Mouse (Mus musculus) Patski (cell line): ENCODE measurements around the gene Gm5426. TPM values are rescaled to one million over a fixed set of nuclear protein-coding genes. Genes with fewer than 3 reads are reported as not detected.

Experiments used
- ATAC-seq: fragments of 100-300 bp; one replicate; pipeline ENCODE4 v1.8.0; 2021
- CTCF ChIA-PET: fragments of 350-600 bp; sonication (Branson Sonifier 250); formaldehyde crosslinking; loops from one replicate; lab custom pipeline; 2022; ENCODE audit warnings: inconsistent platforms; lab: Charles Lee
- POLR2A ChIA-PET: fragments of 350-600 bp; sonication (Branson Sonifier 250); formaldehyde crosslinking; loops from one replicate; lab custom pipeline; 2022; ENCODE audit warnings: antibody characterized with exemption, inconsistent platforms; lab: Charles Lee
- DNase-seq: peaks from one replicate; pipeline ENCODE4 v3.0.0-alpha.2; 2011; ENCODE audit warnings: low read depth, low spot score
- H3K27me3 ChIP-seq: fragments of 371-371 bp; one replicate; pipeline ENCODE4 v1.5.1; 2021
- CTCF ChIP-seq: fragments of 100-300 bp; IDR thresholded peaks from one replicate; pipeline ENCODE4 v1.5.1; 2021
- in situ Hi-C: fragments of 300-500 bp; cut with MboI; formaldehyde crosslinking; loops from 3 replicates; pipeline ENCODE4 v1.11.1; 2018; ENCODE audit warnings: low pct_unique_long_range_greater_than_20kb, mixed read lengths
- polyA plus RNA-seq: library from polyadenylated mRNA; unstranded; gene quantifications from one replicate; pipeline ENCODE4 v1.2.3, GENCODE M21; 2021

Gm5426 gene
- polyA plus RNA-seq, 1 experiment from 2014 or later: not detected

- in situ Hi-C loops: no loop called here
- CTCF ChIA-PET: no interaction called here
- POLR2A ChIA-PET: interaction anchor here (0.7 kb wide), 1 partner anchor 526 kb away, joined by 3 read pairs; no protein-coding TSS in a partner anchor
- ATAC-seq: no peak
- peaks cover 3% of the 10 kb centered on the region for H3K27me3 ChIP-seq
- DNase-seq: no peak
- TF ChIP-seq CTCF: no peak
Measured at GRCm38 (mm10) chr10:96165260-96165659, 28.9 kb downstream of the Gm5426 start.

GRCm38 (mm10) chr10:96168998-96169397, 32.6 kb downstream of the Gm5426 start:
- H3K27me3 ChIP-seq: peaks cover 2% of the 10 kb centered on the region
- in situ Hi-C loops: no loop called here
- no peak for TF ChIP-seq CTCF
- ATAC-seq (no peak), DNase-seq (no peak)
- CTCF ChIA-PET: no interaction called here
- POLR2A ChIA-PET: no interaction called here

GRCm38 (mm10) chr10:96171546-96171945, 35.1 kb downstream of the Gm5426 start:
- CTCF ChIA-PET: no interaction called here

GRCm38 (mm10) chr10:96172964-96173363, 36.6 kb downstream of the Gm5426 start:
- in situ Hi-C loops: no loop called here
- no peak for ATAC-seq
- no peak for TF ChIP-seq CTCF
- DNase-seq: no peak
- POLR2A ChIA-PET: no interaction called here
- peaks cover 2% of the 10 kb centered on the region for H3K27me3 ChIP-seq
- CTCF ChIA-PET: no interaction called here

More at GRCm38 (mm10) chr10:96171546-96171945, 35.1 kb downstream of the Gm5426 start:
- ATAC-seq: no peak
- TF ChIP-seq CTCF: no peak
- in situ Hi-C loops: no loop called here
- H3K27me3 ChIP-seq: peaks cover 2% of the 10 kb centered on the region
- POLR2A ChIA-PET: no interaction called here
- no peak for DNase-seq

- peaks cover 2% of the 10 kb centered on the region for H3K27me3 ChIP-seq
- in situ Hi-C loops: no loop called here
- no peak for ATAC-seq
- no peak for DNase-seq
- POLR2A ChIA-PET: no interaction called here
- CTCF ChIA-PET: no interaction called here
- TF ChIP-seq CTCF: no peak
Measured at GRCm38 (mm10) chr10:96173771-96174170, 37.4 kb downstream of the Gm5426 start.

GRCm38 (mm10) chr10:96176916-96177315, 40.5 kb downstream of the Gm5426 start:
- DNase-seq (no peak), ATAC-seq (no peak)
- no peak for TF ChIP-seq CTCF
- H3K27me3 ChIP-seq: peaks cover 2% of the 10 kb centered on the region
- CTCF ChIA-PET: interaction anchor here (1.4 kb wide), 1 partner anchor 1137 kb away, joined by 3 read pairs; no protein-coding TSS in a partner anchor
- in situ Hi-C loops: no loop called here
- POLR2A ChIA-PET: no interaction called here

GRCm38 (mm10) chr10:96180554-96181397, 44.4 kb downstream of the Gm5426 start:
- ATAC-seq (no peak), DNase-seq (no peak)
- ChIA-PET CTCF (interaction anchor here (1.2 to 1.4 kb wide), 2 partner anchors 26 to 53 kb away, joined by 3 to 4 read pairs; no protein-coding TSS in a partner anchor), POLR2A (no interaction called here)
- no peak for TF ChIP-seq CTCF
- in situ Hi-C loops: no loop called here
- H3K27me3 ChIP-seq: no peaks in the 10 kb centered on the region

GRCm38 (mm10) chr10:96181398-96181790, 45.0 kb downstream of the Gm5426 start:
- TF ChIP-seq CTCF: no peak
- in situ Hi-C loops: no loop called here
- ATAC-seq (no peak), DNase-seq (no peak)
- ChIA-PET CTCF (interaction anchor here (1.2 to 1.4 kb wide), 2 partner anchors 26 to 53 kb away, joined by 3 to 4 read pairs; no protein-coding TSS in a partner anchor), POLR2A (no interaction called here)
- H3K27me3 ChIP-seq: no peaks in the 10 kb centered on the region

- no peaks in the 10 kb centered on the region for H3K27me3 ChIP-seq
- in situ Hi-C loops: no loop called here
- TF ChIP-seq CTCF: peak; percentile 23
- CTCF ChIA-PET: no interaction called here
- POLR2A ChIA-PET: no interaction called here
- DNase-seq (no peak), ATAC-seq (no peak)
Measured at GRCm38 (mm10) chr10:96181883-96182628, 45.7 kb downstream of the Gm5426 start.

GRCm38 (mm10) chr10:96185026-96185425, 48.6 kb downstream of the Gm5426 start:
- in situ Hi-C loops: no loop called here
- DNase-seq (no peak), ATAC-seq (no peak)
- no peak for TF ChIP-seq CTCF
- CTCF ChIA-PET: interaction anchor here (1.7 kb wide), 1 partner anchor 53 kb away, joined by 5 read pairs; no protein-coding TSS in a partner anchor
- POLR2A ChIA-PET: no interaction called here
- H3K27me3 ChIP-seq: no peaks in the 10 kb centered on the region
